Mouse (Mus musculus): ENCODE measurements around the gene Klrc1.
"Not testable (repeated sequence)": the region's sequence is repeated elsewhere in the genome, so short reads cannot be mapped to it uniquely, and the experiment has no call there.

GRCm38 (mm10) chr6:129661301-129661700, 17.5 kb downstream of the Klrc1 start:
- not testable (repeated sequence) for TF ChIP-seq EP300, POLR2A (IDR thresholded peaks at IDR 0.05; ENCODE audit: insufficient read depth, low read depth, low read length)
